Mouse (Mus musculus): ENCODE measurements around the gene Mcm2.

- TF ChIP-seq SMC3 (IDR thresholded peaks at IDR 0.05; ENCODE audit: low read depth, low read length) (no peak), E2F4 (IDR thresholded peaks at IDR 0.05; ENCODE audit: insufficient replicate concordance, low read depth, low read length) (no peak), ZKSCAN1 (IDR thresholded peaks at IDR 0.05; ENCODE audit: borderline replicate concordance, low read depth, low read length) (no peak), CTCF (conservative IDR thresholded peaks at IDR 0.05 in 1 of 2, IDR thresholded peaks at IDR 0.05 in 1 of 2; ENCODE audit: low read depth in 2 of 2, low read length in 2 of 2) (no peak), MYC (IDR thresholded peaks at IDR 0.05; ENCODE audit: low read depth, low read length) (no peak), ELF1 (IDR thresholded peaks at IDR 0.05; ENCODE audit: low read depth, low read length) (no peak)
Measured at GRCm38 (mm10) chr6:88928576-88928975, 30.0 kb upstream of the Mcm2 start.
